Mouse (Mus musculus) midbrain, embryonic 13.5 days (tissue): ENCODE measurements around the gene Ndufaf2. TPM values are rescaled to one million over a fixed set of nuclear protein-coding genes. Genes with fewer than 3 reads are reported as not detected.

ENCODE experiments used
- ATAC-seq: fragments of 200-750 bp; cut with Nextera tagmentation; 2 replicates; pipeline ENCODE4 v1.8.0; 2017; ENCODE audit warnings: mild to moderate bottlenecking, moderate TSS enrichment, moderate library complexity
- H3K27ac ChIP-seq: fragments of 300-500 bp; sonication (generic); 2 replicates; pipeline ENCODE4 v1.5.1; 2015; ENCODE audit warnings: inconsistent platforms, mild to moderate bottlenecking, moderate library complexity
- H3K27me3 ChIP-seq: fragments of 300-500 bp; sonication (generic); 2 replicates; pipeline ENCODE4 v1.6.1; 2015; ENCODE audit warnings: mild to moderate bottlenecking, inconsistent platforms
- H3K36me3 ChIP-seq: fragments of 300-500 bp; sonication (generic); 2 replicates; pipeline ENCODE4 v1.6.1; 2015; ENCODE audit warnings: mild to moderate bottlenecking, inconsistent platforms
- H3K4me1 ChIP-seq: fragments of 300-500 bp; sonication (generic); replicated peaks from 2 replicates; pipeline ENCODE4 v1.6.1; 2015; ENCODE audit warnings: inconsistent platforms
- H3K4me2 ChIP-seq: fragments of 300-500 bp; sonication (generic); replicated peaks from 2 replicates; pipeline ENCODE4 v1.6.1; 2015; ENCODE audit warnings: moderate library complexity, mild to moderate bottlenecking, inconsistent platforms
- H3K4me3 ChIP-seq: fragments of 300-500 bp; sonication (generic); replicated peaks from 2 replicates; pipeline ENCODE4 v1.5.1; 2015; ENCODE audit warnings: mild to moderate bottlenecking, inconsistent platforms
- H3K9ac ChIP-seq: fragments of 300-500 bp; sonication (generic); replicated peaks from 2 replicates; pipeline ENCODE4 v1.6.1; 2015; ENCODE audit warnings: mild to moderate bottlenecking, inconsistent platforms
- H3K9me3 ChIP-seq: fragments of 300-500 bp; sonication (generic); 2 replicates; pipeline ENCODE4 v1.6.1; 2016; ENCODE audit warnings: mild to moderate bottlenecking, inconsistent platforms
- WGBS: fragments of 180-500 bp; shearing (Covaris S2); methylation state at CpG from one replicate; pipeline ENCODE4 v1.1.7; 2015; 5-methylcytosine and 5-hydroxymethylcytosine counted together
- polyA plus RNA-seq: library from polyadenylated mRNA; unstranded; fragments of >200 nt; fragmentation: Nextera tagmentation; extraction: Ambion mirVana; gene quantifications from 2 replicates; pipeline ENCODE4 v1.2.1, GENCODE M21; 2015

Gene Ndufaf2
- polyA plus RNA-seq, 1 experiment from 2014 or later: 81.5 TPM

DNA sequence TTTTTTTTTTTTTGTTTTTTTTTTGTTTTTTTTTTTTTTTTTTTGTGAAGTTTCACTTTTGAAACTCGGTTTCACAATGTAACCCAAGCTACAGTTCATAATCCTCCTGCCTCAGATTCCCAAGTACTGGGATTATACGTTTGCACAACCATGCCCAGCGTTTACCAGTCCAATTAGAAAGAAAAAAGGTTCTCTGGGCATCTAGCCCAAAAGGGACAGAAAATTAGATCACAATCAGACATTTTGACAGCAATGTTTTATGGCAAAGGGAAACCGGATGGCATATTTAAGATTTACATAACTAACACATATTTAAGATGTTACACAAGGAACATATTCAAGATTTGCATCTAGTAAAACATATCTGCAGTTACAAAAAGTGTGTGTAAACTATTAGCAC lies 150.6 kb downstream of the Ndufaf2 start:
- Histone ChIP-seq H3K27ac (no peak overlapping the region), H3K4me3 (no peak overlapping the region), H3K9me3 (peaks cover 3% of the 10 kb centered on the region; the same call in 1 of the 2 replicates), H3K27me3 (no peaks in the 10 kb centered on the region), H3K4me1 (no peaks in the 10 kb centered on the region), H3K36me3 (no peaks in the 10 kb centered on the region), H3K9ac (no peak overlapping the region), H3K4me2 (no peak overlapping the region)
- ATAC-seq: no peak
- WGBS: 88% methylated on average over 4 of the region's 4 CpGs

GRCm38 (mm10) chr13:107996301-107996700 lies 162.1 kb downstream of the Ndufaf2 start:
- Histone ChIP-seq H3K9ac (no peak overlapping the region), H3K4me2 (no peak overlapping the region), H3K27ac (no peak overlapping the region), H3K4me1 (peaks cover 5% of the 10 kb centered on the region; the same call in 1 of the 2 replicates), H3K36me3 (no peaks in the 10 kb centered on the region), H3K27me3 (no peaks in the 10 kb centered on the region), H3K9me3 (no peaks in the 10 kb centered on the region), H3K4me3 (no peak overlapping the region)
- WGBS: 88% methylated on average over 3 of the region's 3 CpGs
- no peak for ATAC-seq

DNA sequence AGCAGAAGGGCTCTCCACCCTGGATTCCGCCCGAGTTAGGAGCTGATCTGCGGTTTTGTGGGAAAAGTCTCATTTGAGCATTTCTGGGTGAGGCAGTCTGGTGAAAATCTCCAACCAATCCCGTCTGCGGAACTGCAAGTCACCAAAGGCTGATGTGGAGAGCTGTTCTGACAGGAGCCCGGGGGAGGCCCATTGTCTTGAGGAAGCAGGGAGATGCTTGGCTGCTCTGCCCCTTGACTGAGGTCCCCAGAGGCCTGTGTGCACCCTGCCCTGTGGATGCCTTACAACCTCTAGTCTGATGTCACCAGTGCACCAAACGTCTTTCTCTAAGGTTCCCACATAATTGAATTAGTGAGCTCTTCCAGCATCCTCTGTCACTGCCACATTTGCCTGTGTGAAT lies 163.2 kb downstream of the Ndufaf2 start:
- ATAC-seq: peak; percentile 24; the same call in 1 of the 2 replicates
- 31% methylated on average over 7 of the region's 7 CpGs for WGBS
- H3K9ac ChIP-seq: no peak overlapping the region
- no peaks in the 10 kb centered on the region for H3K9me3 ChIP-seq
- peaks cover 5% of the 10 kb centered on the region; the same call in 1 of the 2 replicates for H3K4me1 ChIP-seq
- H3K4me2 ChIP-seq: no peak overlapping the region
- H3K27ac ChIP-seq: no peak overlapping the region
- H3K27me3 ChIP-seq: no peaks in the 10 kb centered on the region
- no peaks in the 10 kb centered on the region for H3K36me3 ChIP-seq
- no peak overlapping the region for H3K4me3 ChIP-seq

DNA sequence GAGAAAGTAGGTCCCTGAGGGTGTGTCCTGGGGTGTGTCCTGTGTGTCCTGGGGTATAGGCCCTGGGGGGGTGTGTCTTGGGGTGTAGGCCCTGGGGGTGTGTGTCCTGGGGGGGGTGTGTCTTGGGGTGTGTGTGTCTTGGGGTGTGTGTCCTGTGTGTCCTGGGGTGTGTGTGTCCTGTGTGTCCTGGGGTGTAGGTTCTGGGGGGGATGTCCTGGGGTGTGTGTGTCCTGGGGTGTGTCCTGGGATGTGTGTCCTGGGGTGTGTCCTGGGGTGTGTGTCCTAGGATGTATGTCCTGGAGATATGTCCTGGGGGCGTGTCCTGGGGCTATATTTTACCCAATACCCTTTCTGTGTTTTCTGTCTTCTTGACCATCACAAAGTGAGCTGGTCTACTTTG lies 165.8 kb downstream of the Ndufaf2 start:
- WGBS: 71% methylated on average over 1 of the region's 1 CpGs
- no peak overlapping the region for H3K9ac ChIP-seq
- H3K36me3 ChIP-seq: no peaks in the 10 kb centered on the region
- no peak for ATAC-seq
- H3K27ac ChIP-seq: no peak overlapping the region
- H3K4me2 ChIP-seq: no peak overlapping the region
- no peaks in the 10 kb centered on the region for H3K27me3 ChIP-seq
- H3K4me3 ChIP-seq: no peak overlapping the region
- H3K9me3 ChIP-seq: no peaks in the 10 kb centered on the region
- H3K4me1 ChIP-seq: peaks cover 5% of the 10 kb centered on the region; the same call in 1 of the 2 replicates

DNA sequence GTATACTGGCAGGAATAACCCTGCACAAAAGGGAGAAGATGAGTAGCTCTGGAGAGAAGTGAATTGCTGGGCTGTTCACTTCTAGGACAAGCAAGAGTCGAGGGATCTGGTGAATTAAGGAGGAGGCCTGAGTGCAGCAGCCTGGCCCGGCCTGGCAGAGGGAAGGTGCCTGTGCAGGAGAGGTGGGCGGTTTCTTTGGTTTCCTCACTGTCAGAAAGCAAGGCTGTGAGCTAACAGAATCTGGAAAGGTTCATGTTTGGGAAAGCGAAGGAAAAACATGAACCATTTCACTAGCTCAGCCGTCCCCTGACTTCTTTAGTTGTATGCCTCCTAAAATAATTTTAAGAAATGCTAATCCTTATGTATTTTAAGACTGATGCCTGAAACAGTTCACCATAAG lies 173.8 kb downstream of the Ndufaf2 start:
- Histone ChIP-seq H3K27ac (no peak overlapping the region), H3K9me3 (0 out of 2 replicates have a peak, but pooled peaks cover 3% of the 10 kb centered on the region)
- ATAC-seq: no peak

DNA sequence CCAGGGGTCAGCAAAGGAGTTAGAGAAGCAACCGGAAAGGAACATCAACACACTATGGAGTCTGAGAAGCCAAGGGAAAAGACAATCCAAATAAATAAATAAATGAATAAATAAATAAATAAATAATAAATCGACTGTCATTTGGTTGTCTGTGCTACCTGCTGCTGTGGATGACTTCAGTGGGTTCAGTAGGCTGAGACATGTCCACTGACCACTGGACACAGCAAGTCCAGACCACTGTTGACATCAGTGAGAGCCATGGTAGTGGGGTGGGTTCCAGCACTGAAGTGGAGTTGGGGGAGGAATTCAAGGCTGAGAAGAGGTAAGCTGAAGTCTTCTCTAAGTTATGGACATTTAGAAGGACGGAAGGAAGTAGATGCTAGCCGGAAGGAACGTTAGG lies 174.2 kb downstream of the Ndufaf2 start:
- H3K36me3 ChIP-seq: no peaks in the 10 kb centered on the region
- no peak overlapping the region for H3K4me3 ChIP-seq
- 0 out of 2 replicates have a peak, but pooled peaks cover 3% of the 10 kb centered on the region for H3K9me3 ChIP-seq
- no peak overlapping the region for H3K27ac ChIP-seq
- 91% methylated on average over 5 of the region's 5 CpGs for WGBS
- ATAC-seq: no peak
- H3K4me2 ChIP-seq: no peak overlapping the region
- no peaks in the 10 kb centered on the region for H3K4me1 ChIP-seq
- H3K27me3 ChIP-seq: no peaks in the 10 kb centered on the region
- no peak overlapping the region for H3K9ac ChIP-seq

More for the DNA sequence above, 173.8 kb downstream of the Ndufaf2 start:
- WGBS: 85% methylated on average over 5 of the region's 5 CpGs
- Histone ChIP-seq H3K4me3 (no peak overlapping the region), H3K4me2 (no peak overlapping the region), H3K27me3 (no peaks in the 10 kb centered on the region), H3K9ac (no peak overlapping the region), H3K36me3 (no peaks in the 10 kb centered on the region), H3K4me1 (no peaks in the 10 kb centered on the region)

- no peaks in the 10 kb centered on the region for H3K27me3 ChIP-seq
- H3K9ac ChIP-seq: no peak overlapping the region
- no peak overlapping the region for H3K27ac ChIP-seq
- H3K4me1 ChIP-seq: no peaks in the 10 kb centered on the region
- 97% methylated on average over 6 of the region's 6 CpGs for WGBS
- ATAC-seq: no peak
- H3K36me3 ChIP-seq: no peaks in the 10 kb centered on the region
- no peak overlapping the region for H3K4me3 ChIP-seq
- H3K9me3 ChIP-seq: 0 out of 2 replicates have a peak, but pooled peaks cover 3% of the 10 kb centered on the region
- no peak overlapping the region for H3K4me2 ChIP-seq
Measured at GRCm38 (mm10) chr13:107983231-107983847, 175.1 kb downstream of the Ndufaf2 start.

GRCm38 (mm10) chr13:107979461-107979860 lies 179.0 kb downstream of the Ndufaf2 start:
- Histone ChIP-seq H3K9ac (no peak overlapping the region), H3K4me2 (no peak overlapping the region), H3K4me3 (no peak overlapping the region), H3K9me3 (0 out of 2 replicates have a peak, but pooled peaks cover 3% of the 10 kb centered on the region), H3K4me1 (no peaks in the 10 kb centered on the region), H3K27me3 (no peaks in the 10 kb centered on the region), H3K27ac (no peak overlapping the region), H3K36me3 (no peaks in the 10 kb centered on the region)
- no peak for ATAC-seq
- 95% methylated on average over 6 of the region's 6 CpGs for WGBS

DNA sequence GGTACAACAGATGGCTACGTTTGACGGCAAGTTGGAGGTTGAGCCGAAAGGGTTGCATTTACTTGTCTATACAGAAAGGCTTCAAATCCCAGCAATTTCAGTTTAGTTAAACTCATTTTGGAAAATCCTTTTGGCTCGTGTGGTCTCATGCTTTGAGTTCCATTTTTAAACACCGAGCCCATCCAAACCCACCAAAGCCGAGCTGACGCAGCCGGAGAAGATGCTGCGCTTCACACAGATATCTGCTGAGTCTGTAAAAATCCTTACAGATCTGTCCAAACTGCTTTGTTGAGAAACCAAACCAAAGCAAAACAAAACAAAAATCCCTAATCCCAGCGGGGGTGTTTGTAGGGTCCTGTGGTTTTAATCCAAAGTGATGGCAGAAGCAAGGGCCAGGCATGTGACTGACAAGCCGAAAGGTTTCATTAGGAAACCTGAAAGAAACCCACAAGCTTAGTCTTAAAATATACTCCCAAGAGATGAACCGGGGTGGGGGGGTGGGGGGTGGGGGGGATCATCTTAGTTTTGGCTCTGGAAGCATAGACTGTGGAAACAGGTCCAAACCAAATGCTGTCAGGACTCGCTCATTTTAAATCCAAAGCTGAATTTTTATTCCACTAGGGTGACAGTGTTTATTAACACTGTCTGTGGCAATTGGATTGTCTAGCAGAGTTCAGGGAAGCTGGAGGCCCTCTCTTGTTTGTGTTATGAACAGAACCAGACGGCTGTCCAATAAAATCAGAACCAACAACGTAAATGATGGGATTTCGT lies 181.4 kb downstream of the Ndufaf2 start:
- peaks cover 5% of the 10 kb centered on the region; the same call in 1 of the 2 replicates for H3K4me1 ChIP-seq
- WGBS: 79% methylated on average over 16 of the region's 16 CpGs
- H3K4me3 ChIP-seq: no peak overlapping the region
- no peak overlapping the region for H3K27ac ChIP-seq
- H3K9ac ChIP-seq: no peak overlapping the region
- H3K36me3 ChIP-seq: no peaks in the 10 kb centered on the region
- no peak for ATAC-seq
- H3K9me3 ChIP-seq: no peaks in the 10 kb centered on the region
- H3K27me3 ChIP-seq: no peaks in the 10 kb centered on the region
- H3K4me2 ChIP-seq: no peak overlapping the region

GRCm38 (mm10) chr13:107972451-107972850 lies 186.0 kb downstream of the Ndufaf2 start:
- H3K4me2 ChIP-seq: no peak overlapping the region

GRCm38 (mm10) chr13:107971868-107972267 lies 186.6 kb downstream of the Ndufaf2 start:
- peaks cover 27% of the 10 kb centered on the region for H3K4me1 ChIP-seq
- no peak overlapping the region for H3K4me2 ChIP-seq
- H3K27ac ChIP-seq: peak overlapping the region; percentile 51; the same call in 1 of the 2 replicates
- H3K9me3 ChIP-seq: no peaks in the 10 kb centered on the region
- H3K9ac ChIP-seq: no peak overlapping the region
- ATAC-seq: no peak
- no peak overlapping the region for H3K4me3 ChIP-seq
- 48% methylated on average over 7 of the region's 7 CpGs for WGBS
- H3K36me3 ChIP-seq: no peaks in the 10 kb centered on the region
- no peaks in the 10 kb centered on the region for H3K27me3 ChIP-seq

More at GRCm38 (mm10) chr13:107972451-107972850, 186.0 kb downstream of the Ndufaf2 start:
- whole genome bisulfite sequencing: 92% methylated on average over 4 of the region's 4 CpGs
- H3K27me3 ChIP-seq: no peaks in the 10 kb centered on the region
- H3K27ac ChIP-seq: no peak overlapping the region
- H3K4me3 ChIP-seq: no peak overlapping the region
- peaks cover 27% of the 10 kb centered on the region for H3K4me1 ChIP-seq
- no peaks in the 10 kb centered on the region for H3K36me3 ChIP-seq
- no peaks in the 10 kb centered on the region for H3K9me3 ChIP-seq
- no peak overlapping the region for H3K9ac ChIP-seq
- no peak for ATAC-seq

DNA sequence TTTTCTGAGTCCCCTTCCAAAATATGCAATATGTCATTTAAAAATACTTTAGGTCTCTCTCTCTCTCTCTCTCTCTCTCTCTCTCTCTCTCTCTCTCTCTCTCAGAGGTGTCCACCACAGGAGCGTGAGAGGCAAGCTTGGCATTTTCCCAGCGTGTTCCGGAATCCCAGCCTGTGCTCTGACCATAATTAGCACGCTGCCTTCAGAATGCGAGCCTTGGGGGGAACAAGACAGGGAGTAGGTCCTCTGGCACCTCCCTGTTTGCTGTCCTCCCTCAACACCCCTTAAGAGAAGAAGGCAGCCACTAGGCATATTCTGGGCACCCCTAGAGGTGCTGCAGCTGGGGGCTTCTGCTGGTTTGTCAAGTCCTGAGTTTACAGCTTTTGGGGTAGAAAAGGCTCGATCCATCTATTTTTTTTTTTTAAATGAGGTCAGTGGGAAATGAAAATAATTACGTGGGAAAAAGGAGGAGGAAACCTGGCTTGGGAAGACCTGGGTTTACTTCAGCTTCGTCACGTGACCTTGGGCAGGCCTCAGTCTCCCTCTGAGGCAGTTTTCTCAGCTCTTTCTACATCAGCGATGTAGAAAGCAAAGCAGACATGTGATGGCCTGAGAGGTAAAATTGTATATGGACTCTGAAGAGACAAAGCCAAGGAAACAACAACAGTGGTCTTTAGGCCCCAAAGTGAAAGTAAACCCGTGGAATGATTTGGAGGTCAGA lies 187.8 kb downstream of the Ndufaf2 start:
- Histone ChIP-seq H3K4me3 (no peak overlapping the region), H3K36me3 (no peaks in the 10 kb centered on the region), H3K27ac (peak overlapping the region; percentile 63; the same call in 1 of the 2 replicates), H3K9me3 (no peaks in the 10 kb centered on the region), H3K27me3 (no peaks in the 10 kb centered on the region), H3K4me1 (peaks cover 27% of the 10 kb centered on the region), H3K9ac (no peak overlapping the region), H3K4me2 (peak overlapping the region; percentile 19)
- ATAC-seq: peak; percentile 46
- WGBS: 61% methylated on average over 11 of the region's 11 CpGs
